Mouse (Mus musculus): Measurements from ENCODE around the gene Ddit4l.
"Not testable (repeated sequence)": the region's sequence is repeated elsewhere in the genome, so short reads cannot be mapped to it uniquely, and the experiment has no call there.

Gene Ddit4l

GRCm38 (mm10) chr3:137647427-137648100 lies 26.2 kb downstream of the Ddit4l start:
- no peak for DNase-seq (ENCODE audit: low read depth, low spot score)

- no peak for DNase-seq (ENCODE audit: low read depth, low spot score)
Measured at GRCm38 (mm10) chr3:137649112-137649511, 27.7 kb downstream of the Ddit4l start.

GRCm38 (mm10) chr3:137652853-137653252 lies 31.4 kb downstream of the Ddit4l start:
- no peak for DNase-seq (ENCODE audit: low read depth, low spot score)

- DNase-seq (ENCODE audit: low read depth, low spot score): not testable (repeated sequence)
Measured at GRCm38 (mm10) chr3:137671224-137671623, 49.8 kb downstream of the Ddit4l start, which contains the start of gene Gm21962. Gene Gm21962 (plus strand): TSS chr3:137671524.

Data from ES-CJ7 (cell line).